Mouse (Mus musculus) thymus, postnatal 25 days (tissue): ENCODE data around the gene Vwa8.

Source experiments
- DNase-seq: peaks from one replicate; pipeline ENCODE4 v3.0.0; 2022

The Vwa8 gene

GRCm38 (mm10) chr14:79198066-79198465 lies 349.2 kb downstream of the Vwa8 start:
- no peak for DNase-seq

- peak; percentile 49 for DNase-seq
These were observed 351.5 kb downstream of the Vwa8 start for GRCm38 (mm10) chr14:79200133-79200891.

GRCm38 (mm10) chr14:79200892-79201285 lies 352.0 kb downstream of the Vwa8 start:
- no peak for DNase-seq

GRCm38 (mm10) chr14:79202722-79203362 lies 354.0 kb downstream of the Vwa8 start:
- DNase-seq: peak; percentile 2

GRCm38 (mm10) chr14:79203496-79204158 lies 354.8 kb downstream of the Vwa8 start:
- DNase-seq: peak; percentile 3

GRCm38 (mm10) chr14:79204866-79205265 lies 356.0 kb downstream of the Vwa8 start:
- DNase-seq: peak; percentile 1

GRCm38 (mm10) chr14:79206210-79206609 lies 357.4 kb downstream of the Vwa8 start:
- no peak for DNase-seq

GRCm38 (mm10) chr14:79208468-79208867 lies 359.6 kb downstream of the Vwa8 start:
- DNase-seq: no peak

GRCm38 (mm10) chr14:79209813-79210212 lies 361.0 kb downstream of the Vwa8 start:
- no peak for DNase-seq

GRCm38 (mm10) chr14:79212380-79212991 lies 363.6 kb downstream of the Vwa8 start:
- DNase-seq: no peak

GRCm38 (mm10) chr14:79214129-79214528 lies 365.3 kb downstream of the Vwa8 start:
- peak; percentile 1 for DNase-seq

- peak; percentile 1 for DNase-seq
These were observed 365.9 kb downstream of the Vwa8 start for GRCm38 (mm10) chr14:79214660-79215249.

- no peak for DNase-seq
These were observed 367.5 kb downstream of the Vwa8 start for GRCm38 (mm10) chr14:79216366-79216765.

GRCm38 (mm10) chr14:79223431-79224036 lies 374.7 kb downstream of the Vwa8 start:
- no peak for DNase-seq

- DNase-seq: no peak
These were observed 376.6 kb downstream of the Vwa8 start for GRCm38 (mm10) chr14:79225458-79225857.

GRCm38 (mm10) chr14:79226056-79226455 lies 377.2 kb downstream of the Vwa8 start:
- no peak for DNase-seq

GRCm38 (mm10) chr14:79226741-79227140 lies 377.9 kb downstream of the Vwa8 start:
- no peak for DNase-seq

- no peak for DNase-seq
These were observed 379.1 kb downstream of the Vwa8 start for GRCm38 (mm10) chr14:79227955-79228354.

GRCm38 (mm10) chr14:79231677-79232076 lies 382.8 kb downstream of the Vwa8 start:
- no peak for DNase-seq

- no peak for DNase-seq
These were observed 384.8 kb downstream of the Vwa8 start for GRCm38 (mm10) chr14:79233697-79234096.

- no peak for DNase-seq
These were observed 385.7 kb downstream of the Vwa8 start for GRCm38 (mm10) chr14:79234513-79234912.

- peak; percentile 1 for DNase-seq
These were observed 386.3 kb downstream of the Vwa8 start for GRCm38 (mm10) chr14:79235157-79235556.

GRCm38 (mm10) chr14:79236261-79236660 lies 387.4 kb downstream of the Vwa8 start:
- DNase-seq: peak; percentile 64
